Mouse (Mus musculus): ENCODE data around the gene Scpep1.

- TF ChIP-seq CTCF (IDR thresholded peaks at IDR 0.05; ENCODE audit: extremely low read depth, insufficient read depth, low read length) (no peak), POLR2A (IDR thresholded peaks at IDR 0.05; ENCODE audit: extremely low read depth, insufficient read depth, low read length) (no peak)
Measured at GRCm38 (mm10) chr11:88904080-88904479, 51.2 kb downstream of the Scpep1 start.
